Mouse (Mus musculus) liver, embryonic 16.5 days (tissue): ENCODE measurements around the gene Eif5a. TPM values are rescaled to one million over a fixed set of nuclear protein-coding genes. Genes with fewer than 3 reads are reported as not detected.

ENCODE experiments used
- ATAC-seq: fragments of 200-750 bp; cut with Nextera tagmentation; 2 replicates; pipeline ENCODE4 v1.8.0; 2017; ENCODE audit warnings: low read depth, mild to moderate bottlenecking, moderate number of reproducible peaks, moderate library complexity
- H3K27ac ChIP-seq: fragments of 300-500 bp; sonication (generic); 2 replicates; pipeline ENCODE4 v1.5.1; 2014; ENCODE audit warnings: mild to moderate bottlenecking, low read length
- H3K27me3 ChIP-seq: fragments of 300-500 bp; sonication (generic); 2 replicates; pipeline ENCODE4 v1.6.1; 2014; ENCODE audit warnings: low read depth, low read length, mixed read lengths; ENCODE audit not compliant: control insufficient read depth, insufficient read depth
- H3K36me3 ChIP-seq: fragments of 300-500 bp; sonication (generic); 2 replicates; pipeline ENCODE4 v1.6.1; 2014; ENCODE audit warnings: mild to moderate bottlenecking; ENCODE audit not compliant: control insufficient read depth, insufficient read depth
- H3K4me1 ChIP-seq: fragments of 300-500 bp; sonication (generic); 2 replicates; pipeline ENCODE4 v1.6.1; 2014; ENCODE audit warnings: low read depth, low read length, mixed read lengths; ENCODE audit not compliant: control insufficient read depth
- H3K4me2 ChIP-seq: fragments of 300-500 bp; sonication (generic); 2 replicates; pipeline ENCODE4 v1.6.1; 2014; ENCODE audit warnings: low read depth, low read length, mixed read lengths
- H3K4me3 ChIP-seq: fragments of 300-500 bp; sonication (generic); 2 replicates; pipeline ENCODE4 v1.5.1; 2014; ENCODE audit warnings: low read depth, mild to moderate bottlenecking, low read length
- H3K9ac ChIP-seq: fragments of 300-500 bp; sonication (generic); 2 replicates; pipeline ENCODE4 v1.6.1; 2014; ENCODE audit warnings: low read depth, low read length
- H3K9me3 ChIP-seq: fragments of 300-500 bp; sonication (generic); replicated peaks from 2 replicates; pipeline ENCODE4 v1.6.1; 2016; ENCODE audit warnings: low read length; ENCODE audit not compliant: control insufficient read depth
- WGBS: fragments of 180-500 bp; shearing (Covaris S2); extraction: QIAGEN DNeasy Blood & Tissue Kit; methylation state at CpG from one replicate; pipeline ENCODE4 v1.1.7; 2014; ENCODE audit not compliant: insufficient replicate concordance; 5-methylcytosine and 5-hydroxymethylcytosine counted together
- polyA plus RNA-seq: library from polyadenylated mRNA; unstranded; fragments of >200 nt; fragmentation: Nextera tagmentation; extraction: Ambion mirVana; gene quantifications from 2 replicates; pipeline ENCODE4 v1.2.1, GENCODE M21; 2015

Eif5a gene
- polyA plus RNA-seq, 1 experiment from 2014 or later, result 1,065 TPM

- Histone ChIP-seq H3K9me3 (no peaks in the 10 kb centered on the region), H3K4me2 (peak overlapping the region; percentile 98; the same call in 1 of the 2 replicates), H3K4me1 (peaks cover 25% of the 10 kb centered on the region), H3K4me3 (peak overlapping the region; percentile 88), H3K36me3 (peaks cover 35% of the 10 kb centered on the region), H3K27me3 (0 out of 2 replicates have a peak, but pooled peaks cover 3% of the 10 kb centered on the region), H3K27ac (peak overlapping the region; percentile 1; the same call in 1 of the 2 replicates), H3K9ac (no peak overlapping the region)
- ATAC-seq, result no peak
- 77% methylated on average over 13 of the region's 13 CpGs for WGBS
These were observed 18.8 kb downstream of the Eif5a start for GRCm38 (mm10) chr11:69902972-69903371.

- peak; percentile 3 for ATAC-seq
- no peaks in the 10 kb centered on the region for H3K9me3 ChIP-seq
- 0 out of 2 replicates have a peak, but pooled peaks cover 3% of the 10 kb centered on the region for H3K27me3 ChIP-seq
- H3K27ac ChIP-seq, result peak overlapping the region; percentile 98
- H3K36me3 ChIP-seq, result peaks cover 26% of the 10 kb centered on the region
- peak overlapping the region; percentile 91 for H3K9ac ChIP-seq
- under 1% methylated on average over 39 of the region's 39 CpGs for WGBS
- H3K4me2 ChIP-seq, result peak overlapping the region; percentile 98
- H3K4me1 ChIP-seq, result peaks cover 25% of the 10 kb centered on the region
- H3K4me3 ChIP-seq, result peak overlapping the region; percentile 88
These were observed 19.8 kb downstream of the Eif5a start for GRCm38 (mm10) chr11:69901993-69902392.

- Histone ChIP-seq H3K4me2 (peak overlapping the region; percentile 98), H3K9me3 (no peaks in the 10 kb centered on the region), H3K27me3 (0 out of 2 replicates have a peak, but pooled peaks cover 3% of the 10 kb centered on the region), H3K4me3 (peak overlapping the region; percentile 88), H3K27ac (peak overlapping the region; percentile 98), H3K4me1 (peaks cover 25% of the 10 kb centered on the region), H3K9ac (peak overlapping the region; percentile 91), H3K36me3 (peaks cover 21% of the 10 kb centered on the region)
- ATAC-seq, result peak; percentile 65
- WGBS, result 0% methylated on average over 41 of the region's 42 CpGs
These were observed 20.3 kb downstream of the Eif5a start for GRCm38 (mm10) chr11:69901406-69901846.

GRCm38 (mm10) chr11:69900471-69901405 is 21.0 kb downstream of the Eif5a start, which contains the start of the genes 2810408A11Rik and Neurl4:
2810408A11Rik (minus strand) TSS chr11:69900987.
Neurl4 (plus strand) TSS chr11:69901072.
- Histone ChIP-seq H3K27ac (peak within 1 kb of the TSS; percentile 98), H3K9me3 (no peaks in the 10 kb centered on the region), H3K27me3 (0 out of 2 replicates have a peak, but pooled peaks cover 3% of the 10 kb centered on the region), H3K4me3 (peak within 1 kb of the TSS; percentile 88), H3K9ac (peak within 1 kb of the TSS; percentile 91), H3K36me3 (peaks cover 16% of the 10 kb centered on the region), H3K4me2 (peak within 1 kb of the TSS; percentile 98), H3K4me1 (peaks cover 27% of the 10 kb centered on the region)
- ATAC-seq, result peak; percentile 92
- WGBS, result under 1% methylated on average over 38 of the region's 38 CpGs

GRCm38 (mm10) chr11:69899870-69900269 is 21.9 kb downstream of the Eif5a start:
- H3K4me1 ChIP-seq, result peaks cover 34% of the 10 kb centered on the region
- H3K36me3 ChIP-seq, result peaks cover 10% of the 10 kb centered on the region
- no peaks in the 10 kb centered on the region for H3K9me3 ChIP-seq
- 0 out of 2 replicates have a peak, but pooled peaks cover 3% of the 10 kb centered on the region for H3K27me3 ChIP-seq
- 0 out of 2 replicates have a peak overlapping the region, but pooled peaks have one; percentile 19 for H3K9ac ChIP-seq
- no peak overlapping the region; the same call in 1 of the 2 replicates for H3K4me3 ChIP-seq
- no peak overlapping the region for H3K27ac ChIP-seq
- H3K4me2 ChIP-seq, result peak overlapping the region; percentile 98
- 41% methylated on average over 4 of the region's 4 CpGs for WGBS
- ATAC-seq, result no peak

- WGBS, result 31% methylated on average over 4 of the region's 4 CpGs
- Histone ChIP-seq H3K27ac (peak within 1 kb of the TSS; percentile 64), H3K4me2 (0 out of 2 replicates have a peak within 1 kb of the TSS, but pooled peaks have one; percentile 22), H3K4me1 (peaks cover 29% of the 10 kb centered on the region), H3K27me3 (0 out of 2 replicates have a peak, but pooled peaks cover 3% of the 10 kb centered on the region), H3K4me3 (peak within 1 kb of the TSS; percentile 22; the same call in 1 of the 2 replicates), H3K36me3 (no peaks in the 10 kb centered on the region), H3K9ac (no peak within 1 kb of the TSS), H3K9me3 (no peaks in the 10 kb centered on the region)
- ATAC-seq, result peak; percentile 63
These were observed 26.5 kb downstream of the Eif5a start, which contains the start of gene Acap1 for GRCm38 (mm10) chr11:69895291-69895690. Acap1 (minus strand) TSS chr11:69895539.

- Histone ChIP-seq H3K4me1 (peaks cover 23% of the 10 kb centered on the region), H3K9ac (no peak overlapping the region), H3K36me3 (no peaks in the 10 kb centered on the region), H3K9me3 (no peaks in the 10 kb centered on the region), H3K4me2 (no peak overlapping the region), H3K27me3 (0 out of 2 replicates have a peak, but pooled peaks cover 3% of the 10 kb centered on the region), H3K4me3 (peak overlapping the region; percentile 22; the same call in 1 of the 2 replicates), H3K27ac (no peak overlapping the region; the same call in 1 of the 2 replicates)
- ATAC-seq, result no peak
- 17% methylated on average over 5 of the region's 5 CpGs for WGBS
These were observed 27.1 kb downstream of the Eif5a start for GRCm38 (mm10) chr11:69894671-69895070.

GRCm38 (mm10) chr11:69891482-69891881 is 30.3 kb downstream of the Eif5a start:
- 35% methylated on average over 4 of the region's 4 CpGs for WGBS
- no peak overlapping the region for H3K27ac ChIP-seq
- no peak overlapping the region for H3K9ac ChIP-seq
- H3K4me3 ChIP-seq, result no peak overlapping the region
- H3K27me3 ChIP-seq, result no peaks in the 10 kb centered on the region
- H3K36me3 ChIP-seq, result no peaks in the 10 kb centered on the region
- ATAC-seq, result no peak
- peaks cover 36% of the 10 kb centered on the region for H3K4me1 ChIP-seq
- H3K9me3 ChIP-seq, result no peaks in the 10 kb centered on the region
- no peak overlapping the region for H3K4me2 ChIP-seq
